Mouse (Mus musculus) lung, postnatal 14 days (tissue): Measurements from ENCODE around the gene Rhbdd1.

ENCODE experiments used
- DNase-seq: peaks from one replicate; pipeline ENCODE4 v3.0.0; 2021

The Rhbdd1 gene

GRCm38 (mm10) chr1:82440123-82440522 is 123.9 kb downstream of the Rhbdd1 start:
- DNase-seq = no peak

DNA sequence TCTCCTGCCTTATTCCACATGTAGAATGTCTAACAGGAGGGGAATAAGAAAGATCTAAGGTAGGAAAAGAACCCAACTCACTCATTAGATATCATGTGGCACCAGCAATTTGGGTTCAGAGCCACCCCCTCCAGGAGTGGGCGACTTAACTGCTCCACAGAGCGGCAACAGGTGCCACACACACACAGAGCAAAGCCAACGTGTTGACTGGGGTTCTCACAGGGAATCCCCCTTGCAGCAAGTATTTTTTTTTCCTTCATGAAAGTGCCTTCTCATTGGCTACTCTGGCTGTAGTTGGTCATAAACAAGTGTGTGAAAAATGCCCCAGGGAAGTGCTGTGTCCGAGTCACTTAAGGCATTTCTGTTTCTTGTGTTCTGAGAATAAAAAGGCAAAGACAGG is 127.3 kb downstream of the Rhbdd1 start:
- no peak for DNase-seq

DNA sequence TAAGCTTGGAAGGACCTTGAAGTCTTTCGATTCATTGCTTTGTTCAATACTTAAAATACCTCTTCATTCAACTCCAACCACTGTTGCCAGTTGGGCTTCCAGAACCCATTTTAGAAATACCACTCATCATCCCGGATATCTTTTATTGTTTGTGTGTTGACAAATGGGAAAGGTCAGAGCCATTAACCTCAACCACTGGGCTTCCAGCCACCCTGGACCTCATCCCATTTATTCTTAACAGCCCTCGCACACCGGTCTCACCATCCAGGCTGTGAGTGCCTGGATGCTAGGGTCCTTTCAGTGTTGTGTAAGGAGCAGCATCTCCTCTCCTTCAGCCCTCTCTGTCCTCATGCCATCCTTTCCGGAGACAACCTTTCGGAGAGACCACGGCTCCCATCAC is 129.8 kb downstream of the Rhbdd1 start:
- DNase-seq = no peak

GRCm38 (mm10) chr1:82449851-82450250 is 133.6 kb downstream of the Rhbdd1 start:
- no peak for DNase-seq

GRCm38 (mm10) chr1:82451927-82452651 is 135.8 kb downstream of the Rhbdd1 start:
- DNase-seq = no peak

- DNase-seq = no peak
Measured at GRCm38 (mm10) chr1:82454031-82454430, 137.8 kb downstream of the Rhbdd1 start.

DNA sequence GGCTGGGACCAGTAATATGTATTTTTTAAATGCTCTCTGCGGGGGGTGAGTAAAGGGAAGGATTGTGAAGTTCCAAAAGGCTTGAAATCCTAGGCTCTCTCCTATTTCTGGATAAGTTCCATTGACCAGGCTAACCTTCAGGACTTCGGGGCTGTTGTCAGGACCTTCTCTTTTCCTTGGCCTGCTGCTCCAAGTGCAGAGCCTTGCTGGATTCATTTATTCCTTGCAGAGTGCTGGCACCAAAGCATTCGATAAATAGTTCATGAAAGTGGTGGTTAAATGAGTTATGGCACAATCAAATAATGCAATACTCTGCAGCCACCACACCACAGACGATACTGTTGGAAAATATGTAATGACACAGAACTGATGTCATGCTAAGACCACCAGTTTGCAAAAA is 143.1 kb downstream of the Rhbdd1 start:
- DNase-seq = no peak

DNA sequence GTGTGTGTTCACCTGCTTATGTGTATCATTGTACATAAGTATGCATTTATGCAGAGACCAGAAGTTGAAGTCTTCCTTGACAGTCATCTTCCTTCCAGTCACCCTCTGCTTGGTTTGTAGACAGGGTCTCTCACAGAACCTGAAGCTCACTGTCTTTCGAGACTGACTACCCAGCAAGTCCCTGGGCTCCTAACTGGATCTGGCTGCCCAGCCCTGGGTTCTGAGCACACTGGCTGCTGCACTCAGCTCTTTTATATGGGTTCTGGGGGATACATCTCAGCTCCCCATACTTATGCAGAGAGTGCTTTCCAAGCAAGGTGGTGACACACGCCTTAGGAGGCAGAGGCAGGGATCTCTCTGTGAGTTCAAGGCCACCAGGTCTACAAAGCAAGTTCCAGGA is 143.7 kb downstream of the Rhbdd1 start:
- DNase-seq = no peak

- no peak for DNase-seq
Measured at GRCm38 (mm10) chr1:82461041-82461440, 144.8 kb downstream of the Rhbdd1 start.

DNA sequence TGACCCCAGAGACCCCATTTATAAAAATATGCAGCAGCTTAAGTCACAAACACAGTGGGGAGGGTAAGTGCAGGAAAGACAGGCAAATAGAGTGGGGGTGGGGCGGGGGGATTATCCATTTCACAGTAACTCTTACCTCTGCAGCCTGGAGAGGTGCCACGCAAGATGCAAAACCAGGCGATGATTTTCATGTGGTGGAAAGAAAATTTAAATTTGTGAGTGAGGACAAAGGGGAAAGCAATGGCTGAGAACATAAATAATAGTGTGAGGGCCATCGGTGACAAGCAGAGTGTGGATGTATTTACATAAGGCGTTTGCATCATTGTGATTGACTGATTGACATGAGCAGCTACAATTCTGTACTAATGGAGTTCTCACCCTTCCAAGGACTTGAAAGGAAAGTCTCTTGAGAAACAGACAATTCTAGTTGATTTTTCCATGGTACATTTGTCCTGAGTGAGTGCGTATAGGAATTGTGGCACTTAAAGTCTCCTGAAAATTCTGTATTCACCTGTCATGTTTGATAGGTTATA is 149.1 kb downstream of the Rhbdd1 start:
- DNase-seq = no peak

DNA sequence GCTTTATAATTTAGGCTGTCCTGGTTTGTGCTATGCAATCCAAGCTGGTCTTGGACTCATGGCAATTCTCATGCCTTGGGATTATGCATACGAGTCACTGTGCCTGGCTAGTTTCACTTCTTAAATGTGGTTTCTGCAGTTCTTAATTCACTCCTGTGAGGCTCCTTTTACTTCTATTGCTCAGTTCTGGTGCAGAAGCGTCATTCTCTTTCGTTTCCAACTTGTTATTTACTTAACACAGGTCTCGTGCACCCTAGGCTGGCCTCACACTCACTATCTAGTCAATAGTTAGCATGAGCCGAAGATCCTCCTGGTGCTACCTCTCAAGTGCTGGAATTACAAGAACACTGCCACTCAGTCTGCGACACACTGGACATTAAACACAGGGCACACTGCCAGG is 152.6 kb downstream of the Rhbdd1 start:
- no peak for DNase-seq

DNA sequence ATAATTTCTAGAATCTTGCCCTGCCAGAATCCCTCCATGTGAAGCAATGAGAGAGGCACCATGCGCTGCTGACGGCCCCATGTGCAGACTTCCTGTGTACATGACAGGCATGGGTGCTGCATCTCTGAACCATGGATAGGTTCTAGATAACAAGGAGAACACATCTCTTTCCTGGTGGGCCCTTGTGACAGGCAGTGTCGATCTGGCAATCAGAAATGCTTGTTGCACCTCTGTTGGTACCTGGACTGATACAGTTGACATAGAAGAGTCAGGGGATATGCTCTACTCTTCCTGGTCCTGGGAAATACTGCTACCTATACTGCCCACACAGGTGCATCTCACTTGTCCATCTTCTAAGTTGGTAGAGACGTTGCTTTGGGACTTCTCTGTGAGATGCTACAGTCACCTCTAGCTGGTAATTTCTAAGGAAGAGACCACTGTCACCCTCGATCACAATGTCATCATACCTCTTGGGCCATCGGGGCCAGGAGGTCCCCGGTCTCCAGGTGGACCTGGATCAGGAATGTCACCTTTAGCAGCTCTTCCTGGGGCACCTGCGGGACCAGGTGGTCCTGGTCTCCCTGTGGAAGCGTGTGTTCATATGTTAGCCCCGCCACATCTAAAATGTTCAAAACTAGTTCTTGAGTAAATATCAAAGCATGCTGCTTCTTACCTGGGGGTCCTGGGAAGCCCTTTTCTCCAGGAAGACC is 154.4 kb downstream of the Rhbdd1 start:
- no peak for DNase-seq

- no peak for DNase-seq
Measured at GRCm38 (mm10) chr1:82473467-82473866, 157.2 kb downstream of the Rhbdd1 start.

GRCm38 (mm10) chr1:82474461-82474961 is 158.3 kb downstream of the Rhbdd1 start:
- DNase-seq = peak; percentile 6

GRCm38 (mm10) chr1:82475254-82475653 is 159.0 kb downstream of the Rhbdd1 start:
- DNase-seq = no peak

GRCm38 (mm10) chr1:82475821-82476220 is 159.6 kb downstream of the Rhbdd1 start:
- no peak for DNase-seq

GRCm38 (mm10) chr1:82476256-82476655 is 160.0 kb downstream of the Rhbdd1 start:
- DNase-seq = no peak

DNA sequence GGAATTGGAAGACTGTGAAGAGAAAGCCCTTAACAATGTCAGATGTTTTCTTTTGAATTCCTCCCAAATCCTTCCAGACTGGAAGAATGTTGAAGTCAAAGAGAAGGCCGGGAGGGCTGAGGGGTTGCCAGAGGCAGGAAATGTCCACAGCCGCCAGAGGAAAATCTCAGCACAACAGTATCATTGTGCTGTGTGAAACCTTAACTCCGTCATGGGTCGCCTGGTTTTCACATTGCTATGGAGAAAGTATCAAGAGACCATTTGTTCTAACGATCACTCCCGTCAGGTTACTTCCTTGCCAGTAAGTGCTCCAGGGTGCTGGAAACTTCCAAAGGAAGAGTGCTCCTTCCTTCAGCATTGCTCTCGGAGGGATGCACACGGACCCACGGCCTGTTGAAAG is 160.5 kb downstream of the Rhbdd1 start:
- DNase-seq = no peak

- no peak for DNase-seq
Measured at GRCm38 (mm10) chr1:82479696-82480487, 163.6 kb downstream of the Rhbdd1 start.

DNA sequence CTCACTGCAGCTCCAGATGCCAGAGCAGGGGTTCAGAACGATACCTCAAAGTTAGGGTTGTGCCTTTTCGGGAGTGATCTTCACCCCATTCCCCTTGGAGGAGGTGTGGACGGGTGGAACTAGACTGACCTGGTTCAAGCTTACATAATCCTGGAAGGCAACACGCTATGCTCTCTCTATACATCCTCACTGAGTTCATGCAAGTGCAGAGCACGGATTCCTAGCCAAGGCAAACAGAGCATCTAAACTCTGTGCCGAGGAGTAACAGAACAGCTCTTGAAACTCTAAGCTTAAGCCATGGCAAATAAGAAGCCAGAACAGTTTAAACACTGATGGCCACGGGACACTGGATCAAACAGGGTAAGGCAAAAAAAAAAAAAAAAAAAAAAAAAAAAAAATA is 166.1 kb downstream of the Rhbdd1 start:
- no peak for DNase-seq

DNA sequence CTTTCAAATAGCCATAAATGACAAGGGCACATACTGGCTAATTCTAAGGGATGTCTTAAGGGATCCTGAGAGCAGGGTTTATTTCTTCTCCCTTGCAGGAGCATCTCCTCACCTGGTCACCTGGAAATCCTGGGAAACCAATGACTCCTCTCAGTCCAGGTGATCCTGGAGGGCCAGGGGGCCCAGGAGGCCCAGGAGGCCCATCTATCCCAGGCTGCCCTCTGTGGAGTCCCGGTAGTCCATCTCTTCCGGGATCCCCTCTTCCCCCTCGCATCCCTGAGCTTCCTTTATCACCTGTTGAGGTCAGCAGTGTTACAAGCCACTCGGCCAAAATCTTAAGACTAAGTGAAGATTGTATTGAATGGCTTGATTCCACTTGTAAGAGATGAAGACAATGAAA is 170.1 kb downstream of the Rhbdd1 start:
- no peak for DNase-seq

DNA sequence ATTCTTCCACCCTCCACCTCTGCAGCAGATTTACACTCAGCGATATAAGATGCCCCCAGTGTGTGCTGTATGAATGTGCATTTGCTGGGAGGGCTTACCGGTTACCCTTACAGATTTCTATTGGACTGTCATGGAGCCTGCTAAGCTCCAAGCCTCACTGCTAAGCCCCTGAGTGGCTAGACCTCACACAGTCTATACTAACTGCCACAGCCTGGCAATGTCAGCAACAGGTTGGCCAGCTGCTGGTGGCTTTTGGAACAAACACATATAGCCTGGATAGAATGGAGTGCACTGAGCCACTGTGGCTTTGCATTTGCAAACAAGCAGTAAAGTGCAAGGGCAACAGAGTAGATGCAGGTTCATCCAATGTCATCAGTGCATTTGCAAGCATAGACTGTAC is 175.7 kb downstream of the Rhbdd1 start:
- DNase-seq = no peak
